Mouse (Mus musculus) bone marrow macrophage, adult 2 months (primary cell): ENCODE results near the gene Immp1l.

Source experiments
- CTCF ChIP-seq: IDR thresholded peaks from 2 replicates; pipeline ENCODE4 v1.5.1; 2012; ENCODE audit warnings: low read depth, mild to moderate bottlenecking, low read length, moderate library complexity
- POLR2A ChIP-seq: IDR thresholded peaks from 2 replicates; pipeline ENCODE4 v1.6.1; 2012; ENCODE audit warnings: mild to moderate bottlenecking, low read depth, low read length, borderline replicate concordance

DNA sequence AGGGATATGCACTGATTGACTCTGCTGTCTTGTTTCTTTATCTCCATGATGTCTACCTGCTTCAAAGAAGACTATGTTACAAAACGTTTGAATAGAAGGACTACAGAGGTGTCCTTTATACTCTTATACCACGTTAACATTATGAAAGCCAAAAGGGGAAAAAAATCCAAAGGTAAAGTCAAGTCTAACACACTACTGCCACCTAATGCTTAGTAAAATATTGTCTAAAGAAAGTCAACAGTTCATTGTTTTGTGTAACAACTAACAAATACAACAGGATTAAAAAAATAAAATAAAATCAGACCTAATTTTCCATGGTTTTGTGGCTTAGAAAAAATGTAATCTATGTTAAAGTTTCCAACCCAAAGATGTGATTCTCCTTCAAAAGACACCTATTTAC is 83.6 kb downstream of the Immp1l start:
- TF ChIP-seq CTCF, result no peak
- TF ChIP-seq POLR2A, result no peak
